Mouse (Mus musculus): ENCODE measurements around the gene Ksr1.

DNA sequence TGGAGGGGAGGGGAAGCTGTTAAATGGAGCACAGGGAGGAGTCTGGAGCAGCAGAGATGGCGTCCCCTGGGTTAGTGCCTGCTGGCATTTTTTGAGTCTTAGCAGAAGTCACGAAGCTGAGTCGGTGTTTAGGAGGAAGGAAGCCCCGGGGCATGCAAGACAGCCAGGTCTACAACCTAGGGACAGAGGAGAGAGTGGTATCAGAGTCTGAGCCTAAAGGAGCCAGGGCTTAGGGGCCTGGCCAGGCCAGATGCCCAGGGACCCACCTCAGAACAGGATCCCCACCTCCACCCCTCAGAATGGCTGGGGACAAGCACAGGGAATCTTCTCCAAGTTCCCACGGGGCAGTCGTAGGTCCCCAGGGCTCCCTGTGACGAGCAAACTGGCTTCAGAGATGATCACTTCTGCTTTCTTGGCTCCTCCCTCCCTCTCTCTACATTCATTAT is 129.0 kb downstream of the Ksr1 start:
- TF ChIP-seq EP300 (IDR thresholded peaks at IDR 0.05; ENCODE audit: low read depth): no peak
- TF ChIP-seq CTCF (IDR thresholded peaks at IDR 0.05; ENCODE audit: low read depth): no peak

Data from liver, embryonic 14.5 days (tissue).